Mouse (Mus musculus) effector memory CD4-positive, alpha-beta T cell, adult 7 months (primary cell): ENCODE data around the gene Tex28. TPM values are rescaled to one million over a fixed set of nuclear protein-coding genes. Genes with fewer than 3 reads are reported as not detected.

Source experiments
- polyA plus RNA-seq: library from polyadenylated mRNA; unstranded; fragments of 100-300 nt; shearing (Covaris generic); gene quantifications from one replicate; pipeline ENCODE4 v1.2.1, GENCODE M21; 2017

Tex28 gene
- polyA plus RNA-seq, result not detected

GRCm38 (mm10) chrX:74167738-74168137, at the start of gene Tex28:
Gene Tex28 (minus strand): TSS chrX:74167838.

GRCm38 (mm10) chrX:74176959-74177358, 9.3 kb upstream of the Tex28 start, which contains the start of gene Tktl1:
Gene Tktl1 (plus strand): TSS chrX:74177259.

GRCm38 (mm10) chrX:74135263-74135662, 32.4 kb downstream of the Tex28 start, which contains the start of gene Mecp2:
Gene Mecp2 (minus strand): TSS chrX:74135363.

GRCm38 (mm10) chrX:74127164-74127563, 40.5 kb downstream of the Tex28 start, which contains the start of gene Opn1mw:
Gene Opn1mw (plus strand): TSS chrX:74127464.

Other genes starting within 250 kb of the Tex28 start
- gene Arhgap4, start 246.0 kb downstream of the Tex28 start, polyA plus RNA-seq, result 216 TPM
- 116 TPM for gene Naa10, start 245.9 kb downstream of the Tex28 start, polyA plus RNA-seq
- 1.8 TPM for gene Renbp, start 237.0 kb downstream of the Tex28 start, polyA plus RNA-seq
- gene Hcfc1, start 201.5 kb downstream of the Tex28 start, polyA plus RNA-seq, result 31.7 TPM
- gene Irak1, start 143.9 kb downstream of the Tex28 start, polyA plus RNA-seq, result 143 TPM
- gene Opn1mw, start 40.4 kb downstream of the Tex28 start, polyA plus RNA-seq, result not detected
- 53.0 TPM for gene Mecp2, start 32.5 kb downstream of the Tex28 start, polyA plus RNA-seq
- not detected for gene Tktl1, start 9.4 kb upstream of the Tex28 start, polyA plus RNA-seq
- 384 TPM for gene Flna, start 82.0 kb upstream of the Tex28 start, polyA plus RNA-seq
- gene Emd, start 86.8 kb upstream of the Tex28 start, polyA plus RNA-seq, result 81.4 TPM
- gene Rpl10, start 103.0 kb upstream of the Tex28 start, polyA plus RNA-seq, result 111 TPM
- 109 TPM for gene Taz, start 114.1 kb upstream of the Tex28 start, polyA plus RNA-seq
- gene Dnase1l1, start 114.5 kb upstream of the Tex28 start, polyA plus RNA-seq, result 18.5 TPM
- 138 TPM for gene Atp6ap1, start 129.3 kb upstream of the Tex28 start, polyA plus RNA-seq
- gene Gdi1, start 137.2 kb upstream of the Tex28 start, polyA plus RNA-seq, result 206 TPM
- 57.9 TPM for gene Fam50a, start 145.2 kb upstream of the Tex28 start, polyA plus RNA-seq
- gene Plxna3, start 161.2 kb upstream of the Tex28 start, polyA plus RNA-seq, result 1.1 TPM
- 15.3 TPM for gene Lage3, start 185.8 kb upstream of the Tex28 start, polyA plus RNA-seq
- 39.3 TPM for gene Ubl4a, start 205.4 kb upstream of the Tex28 start, polyA plus RNA-seq
- gene Slc10a3, start 205.5 kb upstream of the Tex28 start, polyA plus RNA-seq, result 27.0 TPM
- gene Fam3a, start 225.4 kb upstream of the Tex28 start, polyA plus RNA-seq, result 15.6 TPM
- gene Ikbkg, start 225.5 kb upstream of the Tex28 start, polyA plus RNA-seq, result 33.0 TPM